Mouse (Mus musculus) adipose tissue, adult 10 weeks (tissue): ENCODE measurements around the gene Edil3. TPM values are rescaled to one million over a fixed set of nuclear protein-coding genes. Genes with fewer than 3 reads are reported as not detected.

Source experiments
- polyA plus RNA-seq: library from polyadenylated mRNA; stranded (reverse); fragments of 350-450 nt; fragmentation: Illumina TruSeq; extraction: RNeasy Lipid Tissue Mini Kit (QIAGEN cat#74804); gene quantifications from one replicate; pipeline ENCODE4 v1.2.3, GENCODE M21; 2014; ENCODE audit warnings: low read depth, low replicate concordance

Edil3 gene
- polyA plus RNA-seq: 0.11 TPM

GRCm38 (mm10) chr13:88821440-88822331 is at the start of gene Edil3:
TSS of gene Edil3 (plus strand) at chr13:88821472.

